Mouse (Mus musculus) olfactory bulb, adult 2 months (tissue): ENCODE measurements at regions not wholly inside any gene's neighbourhood (a gene's known extent, or its start where the extent isn't known, plus 50 kb on each side); places are given as distances from the start of the nearest gene placed in this dataset.

ENCODE experiments used
- H3K27ac ChIP-seq: fragments of 200-500 bp; 2 replicates; pipeline ENCODE4 v1.5.1; 2012; ENCODE audit warnings: low read depth, low read length; ENCODE audit not compliant: insufficient read depth
- H3K4me1 ChIP-seq: fragments of 200-500 bp; 2 replicates; pipeline ENCODE4 v1.6.1; 2012; ENCODE audit warnings: low read length; ENCODE audit not compliant: control insufficient read depth, insufficient read depth
- H3K4me3 ChIP-seq: fragments of 200-500 bp; 2 replicates; pipeline ENCODE4 v1.5.1; 2012; ENCODE audit warnings: mild to moderate bottlenecking, low read depth, low read length, moderate library complexity; ENCODE audit not compliant: insufficient read depth
- CTCF ChIP-seq: fragments of 200-500 bp; IDR thresholded peaks from 2 replicates; pipeline ENCODE4 v1.5.1; 2012; ENCODE audit warnings: low read depth, mild to moderate bottlenecking, low read length, moderate library complexity; ENCODE audit not compliant: insufficient read depth
- POLR2A ChIP-seq: fragments of 200-500 bp; IDR thresholded peaks from 2 replicates; pipeline ENCODE4 v1.6.1; 2012; ENCODE audit warnings: mild to moderate bottlenecking, low read depth, low read length, moderate library complexity; ENCODE audit not compliant: insufficient read depth
- WGBS: fragments of 180-500 bp; shearing (Covaris S2); methylation state at CpG from one replicate; pipeline ENCODE4 v1.1.7; 2018; 5-methylcytosine and 5-hydroxymethylcytosine counted together

DNA sequence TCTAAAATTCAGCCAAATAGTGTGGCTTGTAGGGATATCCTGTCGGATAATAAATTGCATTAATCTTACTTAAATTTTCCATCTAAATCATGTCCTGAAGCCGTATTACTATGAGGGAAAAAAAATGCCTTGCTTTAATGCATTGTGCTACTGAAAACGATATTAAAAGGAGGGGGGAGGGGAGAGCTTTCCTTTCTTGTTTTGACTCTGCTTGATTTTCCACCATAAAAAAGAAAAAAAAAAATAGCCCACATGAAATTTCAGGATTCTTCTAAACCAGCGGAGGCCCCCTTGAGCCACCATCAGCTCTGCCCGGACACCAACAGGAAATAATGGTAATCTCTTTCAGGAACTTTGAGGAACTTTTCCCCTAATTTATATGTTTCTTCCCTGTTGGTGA lies 198.5 kb downstream of the Hlx start:
- Histone ChIP-seq H3K27ac (no peak overlapping the region), H3K4me1 (peaks cover 4% of the 10 kb centered on the region; the same call in 1 of the 2 replicates), H3K4me3 (no peak overlapping the region)
- WGBS = 80% methylated on average over 5 of the region's 5 CpGs
- TF ChIP-seq POLR2A (no peak), CTCF (no peak)

DNA sequence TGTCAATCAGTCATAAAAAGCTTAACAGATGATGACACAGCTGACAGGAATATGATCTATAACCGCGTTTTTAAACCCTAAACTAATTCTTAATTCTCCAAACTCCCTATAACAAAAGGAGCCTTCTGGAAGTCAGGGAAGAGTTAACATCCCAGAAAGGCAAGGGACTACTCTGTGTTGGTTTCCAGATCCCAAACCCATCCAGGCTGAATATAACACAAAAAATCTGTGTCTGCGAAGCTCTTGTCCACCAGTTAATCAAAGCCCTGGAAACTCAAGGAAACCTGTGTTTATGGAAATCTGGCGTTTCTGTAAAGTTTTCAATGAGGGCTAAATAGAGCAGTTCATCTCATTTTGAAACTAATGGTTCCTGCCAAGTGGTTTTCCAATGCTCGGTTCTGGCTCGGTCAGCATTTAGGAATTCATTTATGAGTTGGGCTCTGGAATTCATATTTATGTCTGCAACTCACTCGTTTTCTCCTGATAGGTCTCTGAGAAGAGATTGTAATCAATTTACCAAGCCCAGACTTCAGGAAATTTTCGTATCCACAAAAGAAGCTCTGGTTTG lies 199.8 kb downstream of the Hlx start:
- Histone ChIP-seq H3K4me3 (no peak overlapping the region), H3K27ac (no peak overlapping the region), H3K4me1 (peaks cover 4% of the 10 kb centered on the region; the same call in 1 of the 2 replicates)
- no peak for TF ChIP-seq CTCF
- TF ChIP-seq POLR2A = no peak
- 75% methylated on average over 8 of the region's 8 CpGs for WGBS

DNA sequence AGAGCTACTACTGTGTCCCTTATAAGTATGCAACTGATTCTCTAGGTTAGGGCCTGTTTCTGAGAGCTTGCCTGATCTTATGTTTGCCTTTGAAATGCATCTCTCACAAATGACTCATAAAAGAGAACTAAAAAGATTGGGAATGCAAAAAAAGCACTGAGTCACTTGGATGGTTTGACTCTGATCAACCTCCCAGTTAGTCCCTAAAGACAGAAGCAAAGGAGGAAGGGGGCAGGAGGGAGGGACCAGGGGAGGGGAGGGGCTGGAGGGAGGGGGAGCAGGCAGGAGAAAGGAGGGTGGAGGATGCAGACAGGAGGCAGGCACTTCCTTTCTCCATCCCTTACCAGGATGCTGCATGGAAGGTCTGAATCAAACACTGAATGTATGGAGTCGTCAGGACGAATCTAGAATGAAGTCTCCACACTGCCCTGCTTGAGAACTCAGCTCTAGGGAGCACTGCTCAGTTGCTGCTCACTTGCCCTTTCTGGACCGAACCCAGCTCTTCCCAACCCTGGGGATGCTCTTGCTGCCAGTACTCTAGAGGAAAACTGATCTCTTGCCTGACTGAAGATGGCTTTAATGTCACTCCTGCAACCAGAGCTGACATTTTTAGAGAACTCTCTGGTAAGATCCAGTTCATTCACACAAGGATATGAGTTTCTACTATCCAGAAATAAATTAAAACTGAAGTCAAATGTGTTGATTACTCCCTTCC lies 201.7 kb downstream of the Hlx start:
- no peak overlapping the region for H3K27ac ChIP-seq
- TF ChIP-seq CTCF (no peak), POLR2A (no peak)
- 63% methylated on average over 3 of the region's 3 CpGs for WGBS
- peaks cover 4% of the 10 kb centered on the region; the same call in 1 of the 2 replicates for H3K4me1 ChIP-seq
- no peak overlapping the region for H3K4me3 ChIP-seq

DNA sequence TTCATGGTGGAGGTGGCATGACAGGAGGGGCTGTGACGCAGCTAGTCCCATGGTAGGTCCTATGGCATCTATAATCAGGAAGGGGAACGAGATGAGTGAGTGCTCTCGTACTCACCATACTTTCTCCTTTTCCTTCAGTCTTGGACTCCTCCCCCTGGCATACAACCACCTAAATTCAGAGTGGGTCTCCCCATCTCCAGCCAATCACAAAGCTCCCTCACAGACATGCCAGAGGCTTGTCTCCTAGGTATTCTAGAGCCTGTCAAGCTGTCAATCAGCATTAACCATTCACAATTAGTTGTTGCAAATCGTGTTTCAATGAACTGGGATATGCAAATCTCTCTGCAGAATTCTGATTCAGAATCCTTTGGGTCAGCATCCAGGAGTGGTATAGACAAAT lies 206.7 kb downstream of the Hlx start:
- H3K4me3 ChIP-seq = no peak overlapping the region
- 56% methylated on average over 4 of the region's 4 CpGs for WGBS
- H3K4me1 ChIP-seq = peaks cover 1% of the 10 kb centered on the region; the same call in 1 of the 2 replicates
- no peak overlapping the region for H3K27ac ChIP-seq
- no peak for TF ChIP-seq POLR2A
- TF ChIP-seq CTCF = no peak

DNA sequence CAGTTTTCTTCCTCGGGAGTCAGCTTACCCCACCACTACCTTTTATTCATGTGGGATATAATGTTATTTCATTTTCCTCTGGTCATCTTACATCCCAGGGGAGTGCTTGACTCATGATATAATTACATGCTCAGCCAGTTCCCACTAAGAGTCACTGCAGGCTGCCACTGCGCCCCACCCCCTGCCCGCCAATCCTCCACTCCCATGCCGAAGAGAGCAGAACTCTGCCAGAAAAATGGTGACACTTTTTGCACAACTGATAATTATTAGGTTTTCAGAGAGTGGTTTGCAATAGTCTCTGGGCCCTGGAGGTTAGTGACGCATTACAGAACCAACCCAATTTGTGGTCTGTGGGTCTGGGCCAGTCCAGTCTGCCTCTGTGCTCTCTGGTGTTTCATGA lies 212.9 kb downstream of the Hlx start:
- Histone ChIP-seq H3K27ac (no peak overlapping the region), H3K4me3 (no peak overlapping the region), H3K4me1 (no peaks in the 10 kb centered on the region)
- 44% methylated on average over 5 of the region's 5 CpGs for WGBS
- TF ChIP-seq POLR2A (no peak), CTCF (no peak)

DNA sequence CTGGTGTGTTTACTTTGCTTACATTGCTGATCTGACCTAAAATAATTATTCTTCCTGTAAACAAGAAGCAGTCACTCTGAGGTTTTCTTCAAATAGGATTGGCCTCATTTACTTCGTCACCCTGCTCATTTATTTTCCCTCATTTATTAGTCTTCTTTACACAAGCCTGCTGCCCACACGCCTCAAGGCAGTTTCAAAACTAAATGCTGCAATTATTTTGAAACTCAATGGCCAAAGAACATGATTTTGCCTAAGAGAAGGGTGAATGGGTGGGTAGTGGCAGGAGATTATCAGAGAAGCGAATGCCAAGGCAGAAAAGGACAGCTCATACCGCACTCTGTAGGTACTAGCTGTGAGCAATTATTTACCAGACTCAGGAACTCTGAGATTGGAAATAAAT lies 227.8 kb downstream of the Hlx start:
- no peak overlapping the region for H3K27ac ChIP-seq
- TF ChIP-seq CTCF (no peak), POLR2A (no peak)
- H3K4me1 ChIP-seq = 0 out of 2 replicates have a peak, but pooled peaks cover 2% of the 10 kb centered on the region
- no peak overlapping the region for H3K4me3 ChIP-seq
- WGBS = 59% methylated on average over 4 of the region's 4 CpGs

DNA sequence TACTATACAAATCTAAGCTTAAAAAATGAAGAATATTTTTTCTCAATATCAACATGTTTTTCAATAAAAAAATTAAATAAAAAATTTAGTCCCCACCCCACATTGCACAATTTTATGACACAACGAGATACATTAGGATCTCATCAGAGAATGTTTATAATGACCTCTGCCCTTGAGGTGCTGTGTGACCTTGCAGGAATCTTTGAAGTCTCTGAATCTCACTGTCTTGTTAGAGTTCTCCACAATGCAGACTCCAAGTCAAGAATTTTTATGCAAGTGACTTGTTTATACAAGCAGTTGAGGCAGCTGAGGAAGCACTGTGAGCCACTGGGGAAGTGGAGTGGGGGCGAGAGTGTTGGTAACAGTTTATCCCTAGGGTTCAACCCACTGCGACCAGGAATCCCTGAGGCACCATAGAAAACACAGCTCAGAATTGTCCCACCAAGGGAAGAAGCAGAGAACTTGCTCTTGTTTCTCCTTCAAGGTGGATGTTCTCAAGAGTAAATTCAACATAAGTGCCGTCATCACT lies 228.5 kb downstream of the Hlx start:
- no peak overlapping the region for H3K27ac ChIP-seq
- TF ChIP-seq CTCF = no peak
- H3K4me1 ChIP-seq = 0 out of 2 replicates have a peak, but pooled peaks cover 2% of the 10 kb centered on the region
- 93% methylated on average over 4 of the region's 4 CpGs for WGBS
- no peak overlapping the region for H3K4me3 ChIP-seq

DNA sequence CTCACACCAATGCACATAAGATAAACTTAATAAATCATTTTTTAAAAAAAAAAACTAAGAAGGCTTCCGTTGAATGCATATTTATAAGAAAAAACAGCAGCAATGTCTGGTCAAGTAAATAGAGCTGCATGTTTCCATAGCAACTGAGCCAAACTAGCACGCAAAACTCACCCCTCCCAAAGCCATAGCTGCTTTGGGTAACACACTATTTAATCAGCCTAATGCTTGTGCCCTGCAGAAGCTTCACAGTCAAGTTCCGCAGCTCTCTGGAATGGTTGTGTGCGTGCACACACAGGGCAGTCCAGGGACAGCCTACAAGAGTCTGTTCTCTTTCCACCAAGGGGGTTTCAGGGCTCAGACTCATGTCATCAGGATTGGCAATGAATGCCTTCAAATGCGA lies 231.7 kb downstream of the Hlx start:
- 0 out of 2 replicates have a peak, but pooled peaks cover 2% of the 10 kb centered on the region for H3K4me1 ChIP-seq
- H3K27ac ChIP-seq = no peak overlapping the region
- no peak overlapping the region for H3K4me3 ChIP-seq
- 56% methylated on average over 5 of the region's 5 CpGs for WGBS
- TF ChIP-seq POLR2A (no peak), CTCF (no peak)

DNA sequence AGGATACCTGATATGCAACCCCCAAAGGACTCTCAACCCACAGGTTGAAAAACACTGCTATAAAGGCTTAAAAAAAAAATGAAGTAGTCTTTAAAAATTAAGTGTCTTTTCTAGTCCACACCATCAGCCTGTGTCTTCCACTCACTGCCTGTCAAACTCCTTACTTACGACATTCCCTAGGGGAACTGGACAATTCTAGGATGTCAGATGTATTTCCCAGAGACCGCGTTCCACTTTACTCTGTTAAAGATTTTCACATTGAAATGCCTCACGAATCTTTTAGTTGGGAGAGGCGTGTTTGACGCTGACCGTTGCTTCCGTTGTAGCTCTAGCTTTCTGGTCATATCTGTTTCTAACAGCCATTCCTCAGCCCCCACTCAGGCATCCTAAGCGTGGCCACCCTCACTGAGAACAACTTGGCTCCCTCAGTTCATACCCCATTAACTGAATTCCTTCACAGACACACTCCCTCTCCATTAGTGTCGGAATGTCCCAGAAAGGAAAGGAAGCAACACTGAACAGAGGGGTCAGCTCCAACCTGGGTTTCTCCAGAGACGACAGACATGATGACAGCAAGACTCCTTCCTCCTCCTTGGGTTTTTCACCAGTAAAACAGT lies 233.4 kb downstream of the Hlx start:
- TF ChIP-seq POLR2A = no peak
- no peak for TF ChIP-seq CTCF
- Histone ChIP-seq H3K4me1 (0 out of 2 replicates have a peak, but pooled peaks cover 2% of the 10 kb centered on the region), H3K27ac (no peak overlapping the region), H3K4me3 (no peak overlapping the region)
- 89% methylated on average over 11 of the region's 11 CpGs for WGBS
